Mouse (Mus musculus): ENCODE results near the gene Nrg4. TPM values are rescaled to one million over a fixed set of nuclear protein-coding genes. Genes with fewer than 3 reads are reported as not detected.
A peak's percentile ranks its signal among the peaks of the same experiment; 100 is the strongest.

Gene Nrg4
- polyA plus RNA-seq, 1 experiment, result 0.19 TPM

DNA sequence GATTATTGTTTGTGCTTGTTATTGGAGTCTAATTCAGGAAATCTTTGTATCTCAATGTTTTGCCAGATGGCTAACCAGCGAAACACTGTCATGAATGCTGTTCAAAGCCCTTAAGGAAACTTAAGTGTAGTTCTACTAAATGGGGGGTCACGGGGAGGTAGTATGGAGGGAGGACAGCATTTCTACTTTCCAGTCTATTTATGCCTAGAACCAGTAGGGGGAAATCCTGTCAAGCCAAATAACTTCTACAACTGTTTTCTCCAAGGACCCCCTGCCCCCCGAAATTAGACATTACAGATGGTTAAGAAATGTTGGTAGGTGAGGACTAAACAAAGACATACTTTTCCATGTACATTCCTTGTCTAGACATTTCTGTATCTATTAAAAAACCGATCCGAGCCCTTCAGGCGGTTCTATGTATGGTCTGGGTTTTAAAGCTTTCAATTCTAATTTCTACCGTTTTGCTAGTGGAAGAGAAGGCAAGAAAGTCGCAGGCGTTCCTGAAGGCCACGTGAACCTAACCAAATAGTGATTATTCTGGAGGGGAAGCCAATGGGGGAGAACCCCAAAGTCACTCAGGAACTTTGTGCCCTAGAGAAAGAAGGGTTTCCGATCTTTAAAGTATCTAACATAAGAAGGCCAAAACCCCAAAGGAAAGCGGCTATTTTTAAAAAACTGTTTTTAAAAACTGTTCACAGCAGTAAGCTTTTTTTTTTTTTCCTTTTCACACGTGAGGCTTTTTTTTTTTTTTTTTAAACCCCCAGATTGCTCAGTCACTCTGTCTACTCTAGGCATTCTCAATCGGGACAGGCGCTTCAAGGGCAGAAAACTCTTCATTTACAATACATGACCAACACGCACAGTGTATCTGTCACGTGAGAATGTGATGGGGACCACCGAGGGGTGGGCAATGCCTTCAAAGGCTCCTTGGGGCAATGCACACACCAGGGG lies 805 bp downstream of the Nrg4 start:
- TF ChIP-seq MAX (IDR thresholded peaks at IDR 0.05; ENCODE audit: low read depth), result no peak
- TF ChIP-seq SRF (IDR thresholded peaks at IDR 0.05; ENCODE audit: control insufficient read depth, insufficient read length, low read depth), result no peak
- TF ChIP-seq TCF3 (IDR thresholded peaks at IDR 0.05; ENCODE audit: insufficient read length, low read depth), result no peak
- no peak for TF ChIP-seq TCF12 (IDR thresholded peaks at IDR 0.05; ENCODE audit: insufficient read depth, poor library complexity, severe bottlenecking)
- no peak for TF ChIP-seq REST (IDR thresholded peaks at IDR 0.05; ENCODE audit: insufficient read depth, insufficient read length)
- TF ChIP-seq E2F4 (IDR thresholded peaks at IDR 0.05; ENCODE audit: insufficient read depth), result no peak
- no peak for TF ChIP-seq POLR2AphosphoS2 (IDR thresholded peaks at IDR 0.05; ENCODE audit: insufficient read length, low read depth)
- no peak for TF ChIP-seq MYOD1 (IDR thresholded peaks at IDR 0.05; ENCODE audit: control insufficient read depth in 1 of 3, insufficient read length in 2 of 3, low read depth in 2 of 3)
- TF ChIP-seq MYOG (IDR thresholded peaks at IDR 0.05; ENCODE audit: control insufficient read depth in 1 of 3, insufficient read depth in 1 of 3, insufficient read length in 2 of 3, low read depth in 2 of 3), result no peak
- TF ChIP-seq USF1 (IDR thresholded peaks at IDR 0.05; ENCODE audit: low read depth), result no peak
- TF ChIP-seq CEBPB (IDR thresholded peaks at IDR 0.05; ENCODE audit: insufficient read depth, poor library complexity, severe bottlenecking), result no peak
- no peak for TF ChIP-seq POLR2A (IDR thresholded peaks at IDR 0.05; ENCODE audit: insufficient read length, low read depth)
- Histone ChIP-seq H3K4me3 (no peak overlapping the region), H3K27me3 (ENCODE audit: control insufficient read depth, insufficient read depth, insufficient read length) (peaks cover 36% of the 10 kb centered on the region)

DNA sequence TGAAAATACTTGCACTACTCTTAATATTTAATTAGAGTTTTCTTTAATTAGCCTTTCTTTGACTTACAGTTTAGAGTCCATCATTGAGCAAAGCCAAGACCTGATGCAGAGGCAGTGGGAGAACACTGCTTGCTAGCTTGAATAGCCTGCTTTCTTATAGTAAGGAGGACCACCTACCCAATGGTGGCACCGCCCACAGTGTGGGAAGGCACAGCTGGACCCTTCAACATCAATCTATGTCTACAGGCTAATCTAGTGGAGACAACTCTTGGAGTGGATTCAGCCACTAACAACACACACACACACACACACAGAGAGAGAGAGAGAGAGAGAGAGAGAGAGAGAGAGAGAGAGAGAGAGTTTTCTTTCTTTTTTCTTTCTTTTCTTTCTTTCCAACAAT lies 1.6 kb downstream of the Nrg4 start:
- Histone ChIP-seq H3K27me3 (ENCODE audit: control insufficient read depth, insufficient read depth, insufficient read length) (peaks cover 39% of the 10 kb centered on the region), H3K79me2 (ENCODE audit: control insufficient read depth, insufficient read depth) (no peaks in the 10 kb centered on the region), H3K4me2 (ENCODE audit: low read depth) (no peak overlapping the region), H3K4me3 (no peak overlapping the region), H3K36me3 (ENCODE audit: control insufficient read depth, insufficient read depth) (no peaks in the 10 kb centered on the region), H3ac (ENCODE audit: control insufficient read depth, insufficient read length) (no peak overlapping the region)
- TF ChIP-seq REST (IDR thresholded peaks at IDR 0.05; ENCODE audit: insufficient read depth, insufficient read length) (no peak), MYOD1 (IDR thresholded peaks at IDR 0.05; ENCODE audit: control insufficient read depth in 1 of 3, insufficient read length in 2 of 3, low read depth in 2 of 3) (no peak), TCF3 (IDR thresholded peaks at IDR 0.05; ENCODE audit: insufficient read length, low read depth) (no peak), MAX (IDR thresholded peaks at IDR 0.05; ENCODE audit: low read depth) (no peak), POLR2AphosphoS2 (IDR thresholded peaks at IDR 0.05; ENCODE audit: insufficient read length, low read depth) (no peak), E2F4 (IDR thresholded peaks at IDR 0.05; ENCODE audit: insufficient read depth) (no peak), SRF (IDR thresholded peaks at IDR 0.05; ENCODE audit: control insufficient read depth, insufficient read length, low read depth) (no peak), CEBPB (IDR thresholded peaks at IDR 0.05; ENCODE audit: insufficient read depth, poor library complexity, severe bottlenecking) (no peak), USF1 (IDR thresholded peaks at IDR 0.05; ENCODE audit: low read depth) (no peak), TCF12 (IDR thresholded peaks at IDR 0.05; ENCODE audit: insufficient read depth, poor library complexity, severe bottlenecking) (no peak), POLR2A (IDR thresholded peaks at IDR 0.05; ENCODE audit: insufficient read length, low read depth) (no peak), MYOG (IDR thresholded peaks at IDR 0.05; ENCODE audit: control insufficient read depth in 1 of 3, insufficient read depth in 1 of 3, insufficient read length in 2 of 3, low read depth in 2 of 3) (no peak)

More for the DNA sequence above, 805 bp downstream of the Nrg4 start:
- no peaks in the 10 kb centered on the region for H3K79me2 ChIP-seq (ENCODE audit: control insufficient read depth, insufficient read depth)
- H3K4me2 ChIP-seq (ENCODE audit: low read depth), result peak overlapping the region; percentile 84
- H3K36me3 ChIP-seq (ENCODE audit: control insufficient read depth, insufficient read depth), result no peaks in the 10 kb centered on the region
- H3ac ChIP-seq (ENCODE audit: control insufficient read depth, insufficient read length), result peak overlapping the region; percentile 42

DNA sequence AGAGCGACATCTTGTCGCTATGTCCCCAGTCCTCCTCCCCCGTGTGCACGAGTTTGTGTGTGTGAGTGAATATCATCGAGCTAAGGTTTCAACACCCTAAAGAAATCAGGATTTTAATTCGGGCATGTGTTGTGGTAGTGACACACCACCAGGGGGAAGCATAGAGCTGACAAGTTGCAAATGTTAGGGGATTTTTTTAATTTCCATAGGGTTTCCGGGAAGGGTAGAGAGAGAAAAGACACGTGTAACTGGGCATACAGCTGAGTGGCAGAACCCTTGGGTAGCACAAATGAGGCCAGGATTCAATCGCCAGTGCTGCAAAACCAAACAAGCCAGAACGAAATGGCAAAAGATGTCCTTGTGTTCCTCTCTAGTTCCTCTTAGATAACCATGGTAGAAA lies 2.1 kb downstream of the Nrg4 start:
- Histone ChIP-seq H3K4me3 (no peak overlapping the region), H3K36me3 (ENCODE audit: control insufficient read depth, insufficient read depth) (no peaks in the 10 kb centered on the region), H3ac (ENCODE audit: control insufficient read depth, insufficient read length) (no peak overlapping the region), H3K27me3 (ENCODE audit: control insufficient read depth, insufficient read depth, insufficient read length) (peaks cover 43% of the 10 kb centered on the region), H3K79me2 (ENCODE audit: control insufficient read depth, insufficient read depth) (no peaks in the 10 kb centered on the region), H3K4me2 (ENCODE audit: low read depth) (no peak overlapping the region)
- TF ChIP-seq CEBPB (IDR thresholded peaks at IDR 0.05; ENCODE audit: insufficient read depth, poor library complexity, severe bottlenecking), result no peak
- TF ChIP-seq POLR2A (IDR thresholded peaks at IDR 0.05; ENCODE audit: insufficient read length, low read depth), result no peak
- no peak for TF ChIP-seq TCF12 (IDR thresholded peaks at IDR 0.05; ENCODE audit: insufficient read depth, poor library complexity, severe bottlenecking)
- TF ChIP-seq SRF (IDR thresholded peaks at IDR 0.05; ENCODE audit: control insufficient read depth, insufficient read length, low read depth), result no peak
- no peak for TF ChIP-seq TCF3 (IDR thresholded peaks at IDR 0.05; ENCODE audit: insufficient read length, low read depth)
- TF ChIP-seq POLR2AphosphoS2 (IDR thresholded peaks at IDR 0.05; ENCODE audit: insufficient read length, low read depth), result no peak
- no peak for TF ChIP-seq MAX (IDR thresholded peaks at IDR 0.05; ENCODE audit: low read depth)
- no peak for TF ChIP-seq MYOG (IDR thresholded peaks at IDR 0.05; ENCODE audit: control insufficient read depth in 1 of 3, insufficient read depth in 1 of 3, insufficient read length in 2 of 3, low read depth in 2 of 3)
- TF ChIP-seq REST (IDR thresholded peaks at IDR 0.05; ENCODE audit: insufficient read depth, insufficient read length), result no peak
- TF ChIP-seq MYOD1 (IDR thresholded peaks at IDR 0.05; ENCODE audit: control insufficient read depth in 1 of 3, insufficient read length in 2 of 3, low read depth in 2 of 3), result no peak
- no peak for TF ChIP-seq E2F4 (IDR thresholded peaks at IDR 0.05; ENCODE audit: insufficient read depth)
- TF ChIP-seq USF1 (IDR thresholded peaks at IDR 0.05; ENCODE audit: low read depth), result no peak

DNA sequence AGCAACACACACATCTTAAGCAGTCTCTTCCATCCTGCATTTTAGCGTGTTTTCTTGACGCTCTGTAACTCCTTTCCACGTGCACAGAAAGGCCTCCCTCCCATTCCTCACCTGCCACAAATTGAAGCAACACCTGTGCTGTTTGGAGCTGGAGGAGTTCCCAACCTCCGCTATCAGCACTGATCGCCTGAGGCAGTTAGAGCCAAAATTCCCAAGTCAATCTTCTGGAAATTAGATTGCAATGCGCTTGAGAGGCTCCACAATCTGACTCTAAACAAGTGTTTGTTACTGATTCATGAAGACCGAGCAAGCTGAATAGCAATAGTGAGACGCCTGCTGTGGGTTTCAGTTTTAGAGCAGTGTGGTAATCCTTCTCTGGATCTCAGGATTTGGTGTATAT lies 2.6 kb downstream of the Nrg4 start:
- TF ChIP-seq REST (IDR thresholded peaks at IDR 0.05; ENCODE audit: insufficient read depth, insufficient read length) (no peak), TCF3 (IDR thresholded peaks at IDR 0.05; ENCODE audit: insufficient read length, low read depth) (no peak), CEBPB (IDR thresholded peaks at IDR 0.05; ENCODE audit: insufficient read depth, poor library complexity, severe bottlenecking) (no peak)
- Histone ChIP-seq H3K27me3 (ENCODE audit: control insufficient read depth, insufficient read depth, insufficient read length) (peaks cover 45% of the 10 kb centered on the region), H3ac (ENCODE audit: control insufficient read depth, insufficient read length) (no peak overlapping the region), H3K4me3 (no peak overlapping the region), H3K4me2 (ENCODE audit: low read depth) (no peak overlapping the region), H3K36me3 (ENCODE audit: control insufficient read depth, insufficient read depth) (no peaks in the 10 kb centered on the region), H3K79me2 (ENCODE audit: control insufficient read depth, insufficient read depth) (no peaks in the 10 kb centered on the region)
